Mouse (Mus musculus) thymus, adult 2 months (tissue): ENCODE measurements around the gene Ahnak. TPM values are rescaled to one million over a fixed set of nuclear protein-coding genes. Genes with fewer than 3 reads are reported as not detected.

ENCODE experiments used
- DNase-seq: peaks from one replicate; pipeline ENCODE4 v3.0.0; 2021
- H3K27ac ChIP-seq: fragments of 200-500 bp; 2 replicates; pipeline ENCODE4 v1.5.1; 2012; ENCODE audit warnings: low read length, control low read depth; ENCODE audit not compliant: control insufficient read depth, insufficient read depth
- H3K27me3 ChIP-seq: fragments of 200-500 bp; 2 replicates; pipeline ENCODE4 v1.6.1; 2012; ENCODE audit warnings: mild to moderate bottlenecking, low read length, moderate library complexity, mixed read lengths; ENCODE audit not compliant: control insufficient read depth, insufficient read depth
- H3K36me3 ChIP-seq: fragments of 200-500 bp; 2 replicates; pipeline ENCODE4 v1.6.1; 2012; ENCODE audit warnings: mild to moderate bottlenecking, low read length, moderate library complexity; ENCODE audit not compliant: control insufficient read depth, insufficient read depth
- H3K4me1 ChIP-seq: fragments of 200-500 bp; replicated peaks from 2 replicates; pipeline ENCODE4 v1.6.1; 2012; ENCODE audit warnings: low read length; ENCODE audit not compliant: control insufficient read depth, insufficient read depth
- H3K4me3 ChIP-seq: fragments of 200-500 bp; 2 replicates; pipeline ENCODE4 v1.5.1; 2012; ENCODE audit warnings: mild to moderate bottlenecking, low read length, control low read depth, moderate library complexity; ENCODE audit not compliant: control insufficient read depth, insufficient read depth
- CTCF ChIP-seq: fragments of 200-500 bp; IDR thresholded peaks from 2 replicates; pipeline ENCODE4 v1.5.1; 2012; ENCODE audit warnings: mild to moderate bottlenecking, control low read depth, low read length, moderate library complexity, borderline replicate concordance; ENCODE audit not compliant: control insufficient read depth, poor library complexity, insufficient read depth; ENCODE audit errors: extremely low read depth
- POLR2A ChIP-seq: fragments of 200-500 bp; IDR thresholded peaks from 2 replicates; pipeline ENCODE4 v1.6.1; 2012; ENCODE audit warnings: mild to moderate bottlenecking, low read length, control low read depth, moderate library complexity; ENCODE audit not compliant: control insufficient read depth, poor library complexity, insufficient read depth; ENCODE audit errors: extremely low read depth
- WGBS: fragments of 180-500 bp; shearing (Covaris S2); methylation state at CpG from one replicate; pipeline ENCODE4 v1.1.7; 2018; 5-methylcytosine and 5-hydroxymethylcytosine counted together
- polyA plus RNA-seq: library from polyadenylated mRNA; depleted of rRNA; stranded (reverse); fragments of >200 nt; gene quantifications from 2 replicates; pipeline ENCODE4 v1.2.3, GENCODE M21; 2012

The Ahnak gene
- polyA plus RNA-seq, 1 experiment = 7.9 TPM

- DNase-seq = no peak
- no peaks in the 10 kb centered on the region for H3K4me1 ChIP-seq
- H3K27me3 ChIP-seq = no peaks in the 10 kb centered on the region
- no peak within 1 kb of the TSS for H3K4me3 ChIP-seq
- TF ChIP-seq POLR2A (no peak), CTCF (no peak)
- WGBS = 93% methylated on average over 4 of the region's 4 CpGs
- no peaks in the 10 kb centered on the region for H3K36me3 ChIP-seq
- no peak within 1 kb of the TSS for H3K27ac ChIP-seq
These were observed 98.7 kb downstream of the Ahnak start, which contains the start of gene Scgb1a1 for GRCm38 (mm10) chr19:9087821-9088220. Scgb1a1 (minus strand) TSS chr19:9087958.

DNA sequence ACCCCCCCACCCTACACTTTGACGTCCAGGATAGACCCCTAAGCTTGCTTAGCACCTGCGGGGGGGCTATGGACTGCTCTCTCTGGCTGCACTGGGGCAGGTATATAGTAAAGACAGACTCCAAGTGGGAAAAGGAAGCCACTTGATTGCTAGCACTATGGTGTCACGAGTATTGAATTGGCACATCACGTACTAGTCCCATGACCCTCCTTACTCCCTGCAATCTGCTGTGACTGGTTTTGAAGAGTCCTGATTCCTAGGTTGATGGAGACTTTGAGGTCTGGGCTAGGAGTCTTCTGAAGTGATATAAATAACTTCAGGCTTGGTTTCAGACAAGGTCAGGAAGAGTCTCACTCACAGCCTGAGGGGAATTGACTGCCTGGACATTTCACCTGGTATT lies 101.1 kb downstream of the Ahnak start:
- H3K27ac ChIP-seq = no peak overlapping the region
- no peak for DNase-seq
- 83% methylated on average over 4 of the region's 4 CpGs for WGBS

GRCm38 (mm10) chr19:9090709-9091108 lies 101.6 kb downstream of the Ahnak start:
- H3K4me3 ChIP-seq = no peak overlapping the region
- DNase-seq = no peak
- no peaks in the 10 kb centered on the region for H3K4me1 ChIP-seq
- no peaks in the 10 kb centered on the region for H3K27me3 ChIP-seq
- no peaks in the 10 kb centered on the region for H3K36me3 ChIP-seq
- no peak overlapping the region for H3K27ac ChIP-seq
- TF ChIP-seq POLR2A = no peak
- TF ChIP-seq CTCF = no peak
- WGBS = 84% methylated on average over 2 of the region's 2 CpGs

More for the DNA sequence above, 101.1 kb downstream of the Ahnak start:
- no peaks in the 10 kb centered on the region for H3K36me3 ChIP-seq
- H3K4me1 ChIP-seq = no peaks in the 10 kb centered on the region
- no peak overlapping the region for H3K4me3 ChIP-seq
- no peak for TF ChIP-seq POLR2A
- no peaks in the 10 kb centered on the region for H3K27me3 ChIP-seq

GRCm38 (mm10) chr19:9095111-9095510 lies 106.0 kb downstream of the Ahnak start:
- no peaks in the 10 kb centered on the region for H3K4me1 ChIP-seq
- no peak overlapping the region for H3K4me3 ChIP-seq
- H3K36me3 ChIP-seq = no peaks in the 10 kb centered on the region
- 94% methylated on average over 5 of the region's 5 CpGs for WGBS
- DNase-seq = no peak
- H3K27me3 ChIP-seq = no peaks in the 10 kb centered on the region
- TF ChIP-seq CTCF (no peak), POLR2A (no peak)
- no peak overlapping the region for H3K27ac ChIP-seq

GRCm38 (mm10) chr19:9097441-9097840 lies 108.4 kb downstream of the Ahnak start:
- H3K27ac ChIP-seq = no peak overlapping the region
- no peaks in the 10 kb centered on the region for H3K36me3 ChIP-seq
- no peaks in the 10 kb centered on the region for H3K27me3 ChIP-seq
- WGBS = 94% methylated on average over 13 of the region's 13 CpGs
- H3K4me3 ChIP-seq = no peak overlapping the region
- TF ChIP-seq POLR2A = no peak
- TF ChIP-seq CTCF = no peak
- H3K4me1 ChIP-seq = no peaks in the 10 kb centered on the region
- no peak for DNase-seq

- Histone ChIP-seq H3K36me3 (no peaks in the 10 kb centered on the region), H3K27me3 (no peaks in the 10 kb centered on the region), H3K4me1 (no peaks in the 10 kb centered on the region), H3K27ac (no peak overlapping the region), H3K4me3 (no peak overlapping the region)
- 94% methylated on average over 8 of the region's 8 CpGs for WGBS
- no peak for DNase-seq
- TF ChIP-seq POLR2A (no peak), CTCF (no peak)
These were observed 110.7 kb downstream of the Ahnak start for GRCm38 (mm10) chr19:9099751-9100150.
